Mouse (Mus musculus) kidney, embryonic 14.5 days (tissue): ENCODE data around the gene Ipcef1. TPM values are rescaled to one million over a fixed set of nuclear protein-coding genes. Genes with fewer than 3 reads are reported as not detected.

ENCODE experiments used
- ATAC-seq: fragments of 200-750 bp; cut with Nextera tagmentation; 2 replicates; pipeline ENCODE4 v1.8.0; 2017; ENCODE audit warnings: moderate number of reproducible peaks, mild to moderate bottlenecking, moderate TSS enrichment, moderate library complexity; ENCODE audit not compliant: low FRiP score, low TSS enrichment
- H3K27ac ChIP-seq: fragments of 300-500 bp; sonication (generic); 2 replicates; pipeline ENCODE4 v1.5.1; 2014; ENCODE audit warnings: low read depth, mild to moderate bottlenecking, low read length, moderate library complexity, mixed read lengths
- H3K27me3 ChIP-seq: fragments of 300-500 bp; sonication (generic); 2 replicates; pipeline ENCODE4 v1.6.1; 2014; ENCODE audit warnings: mild to moderate bottlenecking, low read length; ENCODE audit not compliant: control insufficient read depth, insufficient read depth
- H3K36me3 ChIP-seq: fragments of 300-500 bp; sonication (generic); 2 replicates; pipeline ENCODE4 v1.6.1; 2014; ENCODE audit warnings: low read length, mixed read lengths; ENCODE audit not compliant: control insufficient read depth, insufficient read depth
- H3K4me1 ChIP-seq: fragments of 300-500 bp; sonication (generic); 2 replicates; pipeline ENCODE4 v1.6.1; 2014; ENCODE audit warnings: low read length, mixed read lengths; ENCODE audit not compliant: control insufficient read depth, insufficient read depth
- H3K4me2 ChIP-seq: fragments of 300-500 bp; sonication (generic); replicated peaks from 2 replicates; pipeline ENCODE4 v1.6.1; 2014; ENCODE audit warnings: low read depth, mild to moderate bottlenecking, low read length
- H3K4me3 ChIP-seq: fragments of 300-500 bp; sonication (generic); 2 replicates; pipeline ENCODE4 v1.5.1; 2014; ENCODE audit warnings: mild to moderate bottlenecking, low read length
- H3K9ac ChIP-seq: fragments of 300-500 bp; sonication (generic); 2 replicates; pipeline ENCODE4 v1.6.1; 2014; ENCODE audit warnings: low read depth, mild to moderate bottlenecking, low read length, moderate library complexity
- H3K9me3 ChIP-seq: fragments of 300-500 bp; sonication (generic); 2 replicates; pipeline ENCODE4 v1.6.1; 2016; ENCODE audit warnings: low read length; ENCODE audit not compliant: control insufficient read depth
- WGBS: fragments of 180-500 bp; shearing (Covaris S2); extraction: QIAGEN DNeasy Blood & Tissue Kit; methylation state at CpG from one replicate; pipeline ENCODE4 v1.1.7; 2014; 5-methylcytosine and 5-hydroxymethylcytosine counted together
- polyA plus RNA-seq: library from polyadenylated mRNA; unstranded; fragments of >200 nt; fragmentation: Nextera tagmentation; extraction: Ambion mirVana; gene quantifications from 2 replicates; pipeline ENCODE4 v1.2.1, GENCODE M21; 2014

The Ipcef1 gene
- polyA plus RNA-seq, 1 experiment from 2014 or later: 3.6 TPM

DNA sequence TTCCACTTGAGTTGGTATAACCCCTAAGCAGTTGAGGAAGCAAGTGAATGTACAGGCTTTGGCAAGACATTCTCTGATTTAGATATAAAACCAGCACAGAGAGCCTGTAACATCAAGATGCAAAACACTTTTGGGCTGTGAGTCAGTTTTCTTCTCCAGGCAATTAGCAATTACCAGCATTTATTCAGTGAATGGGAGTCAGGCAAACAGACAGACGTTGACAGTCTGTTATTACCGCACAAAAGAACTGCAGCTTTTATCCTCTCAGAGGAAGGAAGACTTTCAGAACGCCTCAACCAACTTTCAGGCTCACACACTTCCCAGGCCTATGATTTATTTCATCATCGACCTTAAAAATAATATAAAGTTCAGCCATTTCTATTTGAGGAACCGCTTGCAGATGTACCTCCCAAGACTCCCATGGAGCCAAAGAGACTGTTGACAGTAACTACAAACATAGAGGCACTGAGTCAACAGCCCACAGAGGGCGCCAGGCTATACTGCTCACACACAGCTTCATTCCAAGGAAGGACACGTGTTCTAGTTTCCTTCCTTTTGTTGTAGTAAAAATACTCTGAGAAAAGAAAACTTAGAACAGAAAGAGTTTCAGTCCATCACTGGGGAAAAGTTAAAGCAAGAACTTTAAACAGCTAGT is 180.7 kb downstream of the Ipcef1 start:
- WGBS: 80% methylated on average over 7 of the region's 7 CpGs
- Histone ChIP-seq H3K36me3 (no peaks in the 10 kb centered on the region), H3K4me1 (no peaks in the 10 kb centered on the region), H3K4me3 (no peak overlapping the region), H3K4me2 (no peak overlapping the region), H3K9me3 (no peaks in the 10 kb centered on the region; the same call in 1 of the 2 replicates), H3K9ac (no peak overlapping the region), H3K27me3 (no peaks in the 10 kb centered on the region), H3K27ac (no peak overlapping the region)
- no peak for ATAC-seq

DNA sequence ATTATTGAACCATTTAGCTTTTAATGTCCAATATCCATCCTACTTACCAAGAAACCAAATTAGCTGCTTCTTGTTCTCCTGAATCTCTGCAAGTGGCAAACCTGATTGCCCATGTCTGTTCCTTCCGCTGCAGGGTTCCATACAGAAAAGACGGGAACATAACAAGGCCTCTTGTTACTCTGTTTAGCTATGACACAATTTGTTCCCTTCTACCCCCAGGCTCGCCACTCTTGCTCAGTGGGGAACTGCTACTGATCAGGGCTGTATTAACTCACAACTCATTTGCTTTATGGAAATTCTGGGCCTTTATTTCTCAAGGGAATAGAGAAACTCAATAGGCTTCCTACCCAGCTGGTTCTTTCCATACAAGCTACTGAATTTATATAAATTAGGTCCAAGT is 196.5 kb downstream of the Ipcef1 start:
- no peaks in the 10 kb centered on the region for H3K36me3 ChIP-seq
- H3K9ac ChIP-seq: no peak overlapping the region
- no peak overlapping the region for H3K27ac ChIP-seq
- H3K27me3 ChIP-seq: no peaks in the 10 kb centered on the region
- ATAC-seq: no peak
- no peaks in the 10 kb centered on the region for H3K4me1 ChIP-seq
- 79% methylated on average over 3 of the region's 3 CpGs for WGBS
- H3K4me2 ChIP-seq: no peak overlapping the region
- H3K4me3 ChIP-seq: no peak overlapping the region
- no peaks in the 10 kb centered on the region for H3K9me3 ChIP-seq

DNA sequence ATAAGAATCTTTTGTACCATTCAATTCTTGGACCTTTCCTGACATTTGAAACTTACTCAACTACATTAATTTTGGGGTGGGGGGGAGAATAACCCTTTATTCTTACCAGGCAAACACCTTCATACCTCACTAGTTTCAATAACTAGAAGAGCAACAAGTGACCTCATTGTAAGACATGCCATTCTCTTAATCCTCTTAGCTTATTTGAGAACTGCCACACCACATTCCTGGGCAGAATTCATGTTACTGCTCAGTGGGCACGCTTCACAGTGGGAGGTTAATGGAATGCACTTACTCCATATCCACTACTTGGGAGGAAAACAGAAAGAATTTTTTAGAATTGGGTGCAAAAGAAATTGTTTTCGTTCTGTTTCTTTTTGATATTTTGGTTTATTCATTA is 203.4 kb downstream of the Ipcef1 start:
- WGBS: 81% methylated on average over 2 of the region's 2 CpGs
- Histone ChIP-seq H3K9ac (no peak overlapping the region), H3K4me3 (no peak overlapping the region), H3K36me3 (no peaks in the 10 kb centered on the region), H3K4me1 (no peaks in the 10 kb centered on the region), H3K27ac (no peak overlapping the region), H3K9me3 (no peaks in the 10 kb centered on the region), H3K27me3 (no peaks in the 10 kb centered on the region), H3K4me2 (no peak overlapping the region)
- no peak for ATAC-seq

DNA sequence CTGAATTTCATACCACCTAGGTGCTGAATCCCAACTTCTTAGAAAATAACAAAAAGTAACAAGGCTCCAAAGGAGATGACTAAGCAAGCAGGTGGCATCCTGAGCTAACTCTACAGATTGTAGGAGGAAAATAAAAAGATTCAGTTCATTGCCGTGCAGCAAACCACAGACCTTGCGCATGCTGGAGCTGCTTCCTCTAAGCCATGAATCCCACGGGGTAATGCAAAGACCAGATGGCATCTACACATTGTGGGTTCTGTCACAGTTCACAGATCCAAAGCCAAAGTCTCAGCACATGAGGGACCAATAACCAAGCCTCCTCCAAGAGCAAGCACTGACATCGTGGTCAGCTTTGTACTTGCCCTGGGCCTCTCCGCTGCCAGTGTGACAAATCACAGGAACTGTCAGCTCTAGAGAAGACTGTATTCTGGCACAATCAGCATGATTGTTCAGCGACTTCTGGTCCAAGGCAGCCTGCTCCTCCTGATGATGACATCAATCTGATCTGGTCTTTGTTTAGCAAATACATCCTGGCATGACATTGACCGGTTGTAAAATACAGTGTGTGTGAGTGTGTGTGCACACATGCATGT is 204.0 kb downstream of the Ipcef1 start:
- no peak overlapping the region for H3K4me2 ChIP-seq
- H3K27ac ChIP-seq: no peak overlapping the region
- 62% methylated on average over 7 of the region's 7 CpGs for WGBS
- H3K36me3 ChIP-seq: no peaks in the 10 kb centered on the region
- H3K9me3 ChIP-seq: no peaks in the 10 kb centered on the region
- no peak overlapping the region for H3K9ac ChIP-seq
- no peaks in the 10 kb centered on the region for H3K27me3 ChIP-seq
- no peaks in the 10 kb centered on the region for H3K4me1 ChIP-seq
- no peak for ATAC-seq
- H3K4me3 ChIP-seq: no peak overlapping the region

DNA sequence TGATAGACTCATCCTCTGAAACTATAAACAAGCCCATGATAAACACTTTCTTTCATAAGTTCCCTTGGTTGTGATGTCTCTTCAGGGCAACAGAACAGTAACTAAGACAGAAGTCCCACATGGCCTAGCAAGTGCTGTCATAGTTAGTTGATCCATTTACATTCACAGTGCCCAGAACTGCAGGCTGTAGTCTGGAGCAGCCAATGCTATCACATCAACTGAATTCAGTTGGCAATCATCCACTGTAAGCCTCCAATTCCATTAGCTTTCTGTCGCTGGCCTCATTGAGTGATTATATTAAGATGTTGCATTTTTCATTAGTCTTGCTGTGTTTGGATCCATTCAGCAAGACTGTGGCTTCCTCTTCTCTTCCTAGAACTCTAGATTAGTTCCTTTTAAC is 206.0 kb downstream of the Ipcef1 start:
- H3K27me3 ChIP-seq: no peaks in the 10 kb centered on the region

DNA sequence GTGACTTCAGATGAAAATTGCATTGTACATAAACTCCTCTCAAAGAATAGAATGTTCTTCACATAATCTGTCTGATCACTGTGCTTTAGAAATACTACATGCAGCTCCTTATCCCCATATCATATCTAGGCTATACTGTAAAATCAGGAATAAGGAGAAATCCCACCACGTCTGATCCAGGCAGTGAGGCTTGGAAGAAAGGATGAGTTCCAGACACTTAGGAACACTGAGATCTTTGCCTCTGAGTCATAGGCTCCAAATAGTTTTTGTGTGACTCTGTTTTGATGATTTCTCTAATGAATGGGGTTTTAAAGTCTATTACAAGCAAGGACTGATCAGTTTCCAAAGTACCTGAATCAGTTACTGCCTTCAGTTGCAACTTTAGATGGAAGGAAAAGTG is 210.1 kb downstream of the Ipcef1 start:
- H3K9ac ChIP-seq: no peak overlapping the region
- H3K27me3 ChIP-seq: no peaks in the 10 kb centered on the region
- no peak overlapping the region for H3K4me2 ChIP-seq
- H3K9me3 ChIP-seq: no peaks in the 10 kb centered on the region
- whole genome bisulfite sequencing: 92% methylated on average over 1 of the region's 1 CpGs
- H3K27ac ChIP-seq: no peak overlapping the region
- H3K36me3 ChIP-seq: no peaks in the 10 kb centered on the region
- no peak for ATAC-seq
- no peaks in the 10 kb centered on the region for H3K4me1 ChIP-seq
- no peak overlapping the region for H3K4me3 ChIP-seq

More for the DNA sequence above, 206.0 kb downstream of the Ipcef1 start:
- Histone ChIP-seq H3K36me3 (no peaks in the 10 kb centered on the region), H3K27ac (no peak overlapping the region), H3K9me3 (no peaks in the 10 kb centered on the region), H3K4me1 (no peaks in the 10 kb centered on the region), H3K4me2 (no peak overlapping the region), H3K4me3 (no peak overlapping the region), H3K9ac (no peak overlapping the region)
- ATAC-seq: no peak
- 87% methylated on average over 1 of the region's 1 CpGs for WGBS

Other genes with a start within 250 kb of the Ipcef1 start
- gene Cnksr3, start 159.8 kb upstream of the Ipcef1 start, polyA plus RNA-seq: 8.3 and 15.2 TPM in 2 replicates